Mouse (Mus musculus) frontal cortex, postnatal 10 days (tissue): ENCODE data around the gene Ccdc47.
A peak's percentile ranks its signal among the peaks of the same experiment; 100 is the strongest.

Source experiments
- DNase-seq, 2 experiments: peaks; one replicate each; pipeline ENCODE4 v3.0.0; 2022; ENCODE audit warnings: low spot score in 2 of 2, mixed read lengths in 1 of 2

Ccdc47 gene

DNA sequence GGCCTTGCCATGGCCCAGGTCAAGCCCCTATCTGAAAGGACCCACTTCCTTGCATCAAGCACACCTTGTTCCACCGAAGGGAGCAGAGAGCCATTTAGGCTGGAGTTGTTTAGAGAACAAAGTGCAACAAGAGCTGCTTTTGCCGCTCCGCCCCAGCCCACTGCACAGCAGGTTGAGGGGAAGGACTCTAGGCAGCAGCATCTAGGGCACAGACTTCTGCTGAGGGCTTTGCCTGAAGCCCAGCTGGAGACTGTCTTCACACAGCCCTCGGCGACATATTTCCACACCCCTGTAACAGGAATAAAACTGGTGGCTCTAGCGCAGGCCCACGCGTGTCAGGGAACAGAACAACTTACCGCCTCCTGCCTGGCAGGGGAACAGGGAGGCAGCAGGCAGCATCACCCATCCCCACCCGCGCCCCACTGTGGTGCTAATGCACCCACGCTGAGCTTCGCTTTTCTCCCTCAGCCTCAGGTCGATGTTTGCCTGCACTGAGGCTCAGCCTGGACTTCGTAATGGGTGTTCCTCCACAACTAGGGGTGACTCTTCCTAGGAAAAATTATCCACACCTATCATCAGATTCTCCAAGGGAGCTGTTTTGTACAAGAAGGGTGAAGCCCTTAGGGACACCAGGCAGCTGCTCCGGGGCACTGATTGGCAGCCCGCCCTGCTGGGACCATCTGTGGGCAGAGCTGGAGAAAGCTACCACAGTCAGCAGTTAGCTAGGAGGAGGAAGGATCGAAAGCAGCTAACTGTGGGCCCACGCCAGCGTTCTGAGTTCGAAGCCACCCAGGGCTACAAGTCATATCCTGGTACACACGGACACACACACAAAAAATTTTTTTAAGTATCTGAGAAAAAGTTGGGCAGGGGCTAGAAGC lies 55.1 kb downstream of the Ccdc47 start, which contains the start of the genes Gm10840 and Limd2:
Gm10840 (plus strand) TSS at position 10 of the 881 bp plus-strand sequence.
Limd2 (minus strand) TSS at position 20 of the 881 bp plus-strand sequence.
- peak; percentile 74 to 88 for DNase-seq

DNA sequence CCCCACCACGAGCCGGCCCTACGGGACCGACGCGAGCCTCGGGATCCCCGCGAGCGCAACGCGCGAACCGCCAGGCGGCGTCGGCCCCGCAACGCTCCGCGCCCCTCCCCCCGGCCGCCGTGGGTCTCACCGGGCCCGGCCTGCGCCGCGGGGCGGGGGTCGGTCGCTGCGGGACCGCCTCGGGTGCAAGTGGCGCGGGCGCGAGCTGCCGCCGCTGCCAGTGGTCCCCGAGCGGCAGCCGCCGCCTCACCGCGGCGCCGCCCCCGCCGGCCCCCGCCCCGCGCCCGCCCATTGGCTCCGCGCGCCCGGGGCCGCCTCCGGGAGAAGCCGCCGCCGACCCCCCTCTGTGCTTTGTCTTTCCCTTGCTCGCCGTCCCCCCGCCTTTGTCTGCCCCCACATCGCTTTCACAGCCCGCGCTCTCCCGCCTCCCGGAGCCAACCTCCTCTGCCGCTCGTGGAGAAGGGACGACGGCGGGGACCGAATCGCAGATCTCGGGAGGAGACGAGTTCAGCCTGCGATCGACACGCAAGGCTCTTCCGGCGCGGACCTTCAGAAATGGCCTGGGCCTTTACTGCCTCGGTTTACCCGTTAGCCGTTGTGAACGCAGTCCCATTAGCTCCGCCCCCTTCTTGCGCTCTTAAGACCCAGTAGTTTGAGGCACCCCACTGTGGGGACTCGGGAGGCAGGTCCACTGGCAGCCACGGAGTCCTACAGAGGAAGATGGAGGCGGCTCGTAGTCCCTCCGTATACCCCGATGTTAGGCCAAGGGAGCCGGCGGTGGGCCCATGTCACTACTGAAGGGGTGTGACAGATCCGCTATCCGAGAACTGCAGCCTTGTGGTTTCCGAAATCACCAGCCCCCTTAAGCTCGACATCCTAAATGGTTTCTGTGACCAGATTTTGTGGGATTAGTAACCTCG lies 56.0 kb downstream of the Ccdc47 start:
- peak; percentile 76 to 85 for DNase-seq

DNA sequence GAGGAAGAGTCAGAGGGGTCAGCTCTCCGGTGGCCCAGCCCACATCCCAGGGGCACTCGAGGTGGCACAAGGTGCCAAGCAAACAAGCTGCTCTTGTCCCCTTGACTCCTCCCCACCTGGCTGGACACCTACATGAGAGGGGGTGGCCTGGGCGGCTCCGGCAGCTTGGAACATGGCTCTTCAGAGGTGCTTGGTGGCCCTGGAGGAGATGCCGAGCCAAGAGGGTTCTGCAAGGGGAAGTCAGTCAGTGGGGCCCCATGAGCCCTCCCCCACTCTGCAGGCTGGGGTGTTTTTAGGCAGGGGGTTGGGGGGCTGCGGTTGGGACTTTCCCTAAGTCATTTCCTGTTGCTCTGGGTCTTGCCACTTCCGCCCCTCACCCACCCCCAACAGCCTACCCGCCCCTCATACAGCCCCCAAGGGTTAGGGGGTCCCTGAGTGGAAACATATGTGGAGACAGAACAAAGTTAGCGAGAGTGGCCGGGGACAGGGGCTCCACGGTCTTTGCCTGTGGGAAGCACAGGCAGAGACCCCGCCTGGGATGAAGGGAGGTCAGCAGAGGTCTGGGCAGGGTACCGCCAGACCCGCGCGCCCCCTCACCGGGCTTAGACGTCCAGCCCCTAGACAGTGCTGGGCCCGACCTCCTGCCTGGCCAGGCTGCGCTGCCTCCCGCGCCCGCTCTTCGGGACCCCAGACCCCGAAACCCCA lies 56.8 kb downstream of the Ccdc47 start:
- DNase-seq: peak; percentile 55 to 69

DNA sequence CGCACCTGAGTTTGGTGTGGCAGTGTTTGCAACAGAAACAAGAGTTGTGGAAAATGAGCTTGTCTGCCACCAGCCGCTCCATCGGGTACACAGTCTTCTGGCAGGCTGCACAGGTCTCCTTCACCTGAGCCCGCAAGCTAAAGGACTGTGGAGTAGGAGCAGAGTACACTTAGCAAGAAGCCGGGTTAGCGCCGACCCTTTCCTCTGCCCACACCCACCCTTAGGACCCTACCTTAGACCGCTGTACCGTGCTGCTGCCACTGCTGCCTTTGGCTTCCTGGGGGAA lies 57.3 kb downstream of the Ccdc47 start:
- DNase-seq: no peak

DNA sequence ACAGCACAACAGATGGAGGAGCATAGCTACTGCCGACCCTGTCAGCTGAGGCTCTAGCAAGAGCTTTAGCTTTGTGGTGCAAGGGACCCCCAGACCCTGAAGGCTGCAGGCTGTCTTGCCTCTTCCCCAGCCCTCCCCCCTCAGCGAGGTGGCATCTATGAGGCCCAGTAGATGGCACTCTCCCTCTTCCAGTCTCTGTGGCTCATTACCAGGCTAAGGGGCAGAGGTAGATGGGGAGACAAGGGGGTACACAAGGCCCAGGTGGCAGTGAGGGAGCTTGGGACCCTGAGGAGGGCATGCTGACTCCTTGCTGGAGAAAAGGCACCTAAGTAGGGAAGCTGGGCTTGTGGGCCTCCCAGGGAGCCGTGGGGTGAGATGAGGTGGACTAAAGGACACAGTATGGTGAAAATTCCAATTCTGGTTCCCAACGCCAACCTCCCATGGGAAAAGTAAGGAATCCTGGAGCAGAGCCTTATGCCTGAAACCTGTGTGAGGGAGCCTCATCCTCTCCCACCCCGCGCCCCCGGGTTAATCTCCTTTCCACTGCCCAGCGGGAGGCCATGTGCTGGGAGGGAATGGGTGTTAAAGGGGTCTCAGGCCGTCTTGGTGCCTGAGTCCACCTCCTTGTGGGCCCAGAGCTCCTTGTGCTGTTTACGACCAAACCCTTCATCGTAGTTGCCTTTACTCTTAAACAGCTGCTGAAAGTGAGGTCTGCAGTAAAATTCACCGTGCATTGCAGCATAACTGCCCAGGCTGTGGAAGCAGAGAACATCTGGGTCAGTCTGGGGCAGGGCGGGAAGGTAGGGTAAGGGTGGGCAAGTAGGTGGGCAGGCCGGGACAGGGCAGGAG lies 57.8 kb downstream of the Ccdc47 start:
- no peak for DNase-seq

DNA sequence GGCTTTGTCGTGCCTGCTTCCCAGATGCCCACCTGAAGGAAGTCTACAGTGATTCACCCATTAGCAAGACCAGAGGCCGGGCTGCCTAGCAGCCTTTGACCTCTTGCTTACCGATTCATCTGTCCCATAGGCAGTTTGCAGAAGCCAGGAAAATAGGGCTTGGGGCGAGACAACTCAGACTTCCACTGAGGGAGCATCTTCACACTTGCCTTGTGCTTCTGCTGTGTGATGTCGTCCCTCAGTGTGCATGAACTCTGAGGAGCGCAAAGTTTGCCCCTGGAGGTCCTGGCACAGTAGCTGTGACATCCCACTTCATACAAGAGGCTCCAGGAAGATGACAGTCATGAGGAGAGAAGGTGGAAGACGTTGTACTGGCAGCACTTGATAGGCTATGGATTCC lies 59.0 kb downstream of the Ccdc47 start:
- DNase-seq: no peak

DNA sequence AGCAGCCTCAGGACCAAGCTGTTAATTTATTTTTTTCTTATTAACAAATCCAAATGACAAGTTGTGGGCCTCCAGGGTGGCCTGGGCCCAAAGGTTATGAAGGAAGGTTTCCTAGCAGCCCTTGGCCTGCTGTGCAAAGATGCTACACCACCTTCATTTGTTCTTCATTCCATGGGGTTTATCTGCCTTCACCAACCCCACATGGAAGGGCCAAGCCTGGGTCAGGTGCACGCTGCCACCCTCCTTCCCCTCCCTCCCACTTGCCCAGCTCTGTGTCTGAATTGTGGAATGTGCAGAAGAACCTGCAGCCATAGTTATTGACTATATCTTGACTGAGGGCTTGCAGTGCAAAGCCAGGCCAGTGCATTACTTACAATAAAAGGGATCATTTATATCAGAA lies 59.9 kb downstream of the Ccdc47 start:
- DNase-seq: no peak

DNA sequence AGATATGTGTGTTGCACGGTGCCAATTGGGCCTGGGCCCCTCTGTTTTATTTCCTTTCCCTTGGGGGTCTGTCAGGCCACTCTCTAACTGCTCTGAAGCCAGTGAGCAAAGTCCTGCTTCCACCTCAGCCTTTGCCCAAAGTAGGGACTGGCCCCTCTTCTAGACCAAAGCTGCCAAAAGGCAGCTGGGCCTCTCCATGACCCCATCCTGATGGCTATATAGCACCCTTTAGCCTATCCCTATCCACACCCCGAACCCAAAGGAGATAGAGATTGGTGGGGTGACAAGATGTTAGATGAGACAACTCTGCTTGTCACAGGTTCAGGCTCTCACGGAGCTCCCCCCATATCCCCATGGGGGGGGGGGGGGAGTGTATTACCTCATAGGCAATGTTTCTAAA lies 60.4 kb downstream of the Ccdc47 start:
- no peak for DNase-seq

DNA sequence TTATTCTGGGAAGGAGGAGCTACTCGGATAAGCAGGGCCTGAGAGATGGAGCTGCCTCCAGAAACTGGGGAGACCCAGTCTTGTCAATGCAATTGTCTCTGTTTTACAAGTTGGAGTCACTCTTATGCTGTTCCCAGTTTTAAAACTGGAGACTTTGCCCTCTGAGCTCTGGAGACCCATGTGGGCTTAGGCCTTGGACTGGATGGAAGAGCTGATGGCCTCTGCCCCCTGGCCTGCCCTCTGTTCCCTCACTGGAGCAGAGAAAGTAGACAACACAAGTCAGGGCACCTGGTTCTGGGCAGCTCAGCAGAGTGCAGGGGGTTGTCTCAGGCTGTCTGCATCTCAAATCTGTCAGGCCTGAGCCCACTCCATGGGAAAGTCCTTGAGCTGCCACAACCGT lies 61.4 kb downstream of the Ccdc47 start:
- no peak for DNase-seq

DNA sequence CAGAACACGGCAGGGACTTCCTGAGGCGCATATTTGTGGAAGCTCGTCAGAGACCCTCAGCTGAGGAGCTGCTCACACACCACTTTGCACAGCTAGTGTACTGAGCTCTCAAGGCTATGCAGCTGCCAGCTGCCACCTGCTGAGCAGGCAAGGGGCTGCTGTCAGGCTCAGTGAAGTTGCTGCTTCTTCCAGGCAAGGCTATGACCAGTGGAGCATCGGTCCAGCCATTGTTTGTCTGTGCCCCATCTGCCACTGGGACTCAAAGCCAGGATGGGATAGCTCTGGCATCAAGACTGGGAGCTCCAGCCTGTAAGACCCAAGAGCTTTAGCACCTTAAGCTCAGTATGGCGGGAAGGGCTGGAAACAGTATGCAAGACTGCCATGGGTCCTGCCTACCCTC lies 62.1 kb downstream of the Ccdc47 start:
- DNase-seq: no peak

DNA sequence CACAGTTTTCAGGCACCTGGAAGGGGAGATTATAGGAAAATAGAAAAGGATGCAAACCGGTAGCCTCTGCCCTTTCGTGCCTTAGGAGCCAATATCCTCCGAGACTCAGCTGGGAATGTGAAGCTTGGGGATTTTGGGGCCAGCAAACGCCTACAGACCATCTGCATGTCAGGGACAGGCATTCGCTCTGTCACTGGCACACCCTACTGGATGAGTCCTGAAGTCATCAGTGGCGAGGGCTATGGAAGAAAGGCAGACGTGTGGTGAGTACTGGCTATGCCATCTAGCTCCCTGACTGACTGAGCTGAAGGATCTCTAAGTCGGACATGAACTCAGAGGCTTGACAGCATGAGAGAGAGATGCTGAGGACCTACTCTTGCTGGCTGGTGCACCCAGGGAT lies 64.0 kb downstream of the Ccdc47 start:
- DNase-seq: no peak

DNA sequence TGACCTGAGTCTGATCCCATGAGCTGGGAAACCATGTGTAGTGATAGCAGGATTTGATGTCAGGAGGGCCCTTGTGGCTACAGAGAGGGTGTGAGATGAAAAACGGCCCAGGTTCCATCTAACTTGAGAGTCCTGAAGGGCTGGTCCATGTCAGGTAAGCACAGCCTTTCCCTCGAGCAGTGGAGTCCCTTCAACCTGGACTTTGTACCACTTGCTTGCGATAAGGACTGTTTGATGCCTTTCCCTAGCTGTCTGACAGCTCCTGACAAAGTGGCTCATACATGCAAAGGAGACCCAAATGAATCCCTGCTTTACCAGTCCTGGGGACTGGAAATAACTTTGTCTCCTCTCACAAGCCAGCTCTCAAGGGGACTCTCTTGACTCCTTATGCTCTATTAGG lies 64.9 kb downstream of the Ccdc47 start:
- DNase-seq: no peak
